Mouse (Mus musculus): ENCODE data around the gene Tgoln1.

Tgoln1 gene

DNA sequence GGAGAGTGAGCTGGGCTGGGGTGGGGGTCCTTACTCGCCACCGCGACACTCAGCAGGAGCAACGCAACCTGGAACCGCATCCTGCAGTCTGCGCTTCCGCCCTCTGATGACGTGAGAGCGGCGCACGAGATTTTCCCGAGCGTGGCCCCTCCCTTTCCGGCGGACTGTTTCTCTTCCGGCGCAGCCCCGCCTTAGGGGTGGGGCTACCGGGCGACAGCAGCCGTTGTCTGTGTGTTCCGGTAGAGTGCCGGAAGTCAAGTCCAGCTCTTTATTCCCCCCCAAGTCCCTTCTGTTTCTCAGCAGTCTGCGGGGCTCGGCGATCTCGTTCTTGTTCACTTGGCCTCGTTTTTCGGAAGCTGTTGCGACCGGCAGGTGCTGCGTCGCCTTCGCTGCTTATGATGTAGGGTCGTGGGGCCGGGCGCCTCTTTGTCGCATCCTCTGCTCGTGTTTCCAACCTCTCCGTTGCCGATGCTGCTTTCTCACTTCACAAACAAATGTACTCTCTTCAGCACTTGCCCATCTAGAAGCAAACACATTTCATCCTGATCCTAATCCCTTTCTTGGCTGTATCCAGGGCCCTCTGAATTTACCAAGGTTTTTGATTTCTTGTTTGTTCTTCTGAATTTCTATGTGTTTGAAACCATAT is at the start of gene Tgoln1:
TSS of gene Tgoln1 (minus strand) at position 358 of the 646 bp plus-strand sequence.
- DNase-seq (ENCODE audit: low spot score in 2 of 2), result peak; percentile 83 to 89

- no peak for DNase-seq (ENCODE audit: low spot score in 2 of 2)
Observed at GRCm38 (mm10) chr6:72664290-72664689, 47.5 kb upstream of the Tgoln1 start.

- DNase-seq (ENCODE audit: low spot score in 2 of 2), result no peak
Observed at GRCm38 (mm10) chr6:72663000-72663399, 46.2 kb upstream of the Tgoln1 start.

- no peak for DNase-seq (ENCODE audit: low spot score in 2 of 2)
Observed at GRCm38 (mm10) chr6:72660391-72660720, 43.6 kb upstream of the Tgoln1 start.

DNA sequence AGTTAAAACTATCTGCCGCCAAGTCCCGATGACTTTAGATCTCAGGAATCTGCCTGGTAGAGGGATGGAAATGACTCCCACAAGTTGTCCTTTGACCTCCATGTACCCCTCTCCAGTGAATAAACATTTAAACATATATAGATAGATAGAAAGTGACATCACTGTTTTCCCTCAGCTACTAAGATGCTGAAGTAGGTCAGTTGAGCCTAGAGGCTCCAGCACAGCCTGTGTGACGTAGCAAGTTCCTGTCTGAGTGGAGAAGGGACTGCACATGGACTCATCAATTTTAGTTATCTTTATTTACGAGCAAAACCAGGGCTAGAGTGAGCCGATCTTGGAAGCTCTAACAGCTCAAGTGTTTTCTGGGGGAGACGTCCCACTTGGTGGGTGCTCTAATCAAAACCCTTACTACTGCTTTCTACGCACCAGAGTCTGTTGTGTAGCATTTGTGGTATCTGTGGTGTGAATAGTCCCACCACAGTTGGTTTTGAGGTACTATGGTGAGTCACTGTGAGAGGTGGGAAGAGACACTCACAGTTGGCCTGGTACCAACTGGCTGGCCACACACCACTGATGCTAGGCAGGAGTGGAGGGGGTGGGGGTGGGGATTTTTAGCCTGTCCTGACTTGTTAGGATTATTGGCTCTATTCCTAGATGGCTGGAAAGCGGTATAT is 43.1 kb upstream of the Tgoln1 start:
- no peak for DNase-seq (ENCODE audit: low spot score in 2 of 2)

DNA sequence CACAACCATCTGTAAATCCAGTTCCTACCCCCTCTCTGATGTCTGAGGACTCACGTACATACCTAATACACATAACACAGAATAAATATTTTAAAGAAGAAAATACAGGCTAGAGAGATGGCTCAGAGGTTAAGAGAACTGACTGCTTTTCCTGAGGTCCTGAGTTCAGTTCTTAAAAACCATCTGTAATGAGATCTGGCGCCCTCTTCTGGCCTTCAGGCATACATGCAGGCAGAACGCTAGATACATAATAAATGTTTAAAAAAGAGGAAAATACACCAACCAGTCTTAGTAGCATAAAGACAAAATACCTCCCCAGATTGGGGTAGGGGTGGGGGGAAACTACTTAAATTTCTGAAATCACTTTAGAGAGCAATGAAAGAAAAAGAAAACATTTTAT is 41.2 kb upstream of the Tgoln1 start:
- DNase-seq (ENCODE audit: low spot score in 2 of 2), result no peak

DNA sequence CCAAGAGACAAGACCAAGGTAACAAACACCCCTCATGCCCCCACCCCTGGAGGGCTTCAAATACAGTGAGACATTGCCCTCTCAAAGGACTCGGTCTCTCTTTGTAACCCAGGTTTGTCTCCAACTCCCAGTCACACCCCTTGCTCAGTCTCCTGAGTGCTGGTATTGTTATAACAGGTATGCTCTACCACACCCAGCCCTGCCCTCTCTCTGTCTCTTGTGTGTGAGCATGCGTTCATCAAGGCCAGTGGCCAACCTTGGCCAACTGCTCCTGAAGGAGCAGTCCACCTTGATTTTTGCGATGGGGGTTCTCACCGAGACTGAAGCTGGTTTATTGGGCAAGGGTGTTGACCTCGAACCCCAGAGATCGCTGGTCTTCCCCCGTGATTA is 39.2 kb upstream of the Tgoln1 start:
- no peak for DNase-seq (ENCODE audit: low spot score in 2 of 2)

DNA sequence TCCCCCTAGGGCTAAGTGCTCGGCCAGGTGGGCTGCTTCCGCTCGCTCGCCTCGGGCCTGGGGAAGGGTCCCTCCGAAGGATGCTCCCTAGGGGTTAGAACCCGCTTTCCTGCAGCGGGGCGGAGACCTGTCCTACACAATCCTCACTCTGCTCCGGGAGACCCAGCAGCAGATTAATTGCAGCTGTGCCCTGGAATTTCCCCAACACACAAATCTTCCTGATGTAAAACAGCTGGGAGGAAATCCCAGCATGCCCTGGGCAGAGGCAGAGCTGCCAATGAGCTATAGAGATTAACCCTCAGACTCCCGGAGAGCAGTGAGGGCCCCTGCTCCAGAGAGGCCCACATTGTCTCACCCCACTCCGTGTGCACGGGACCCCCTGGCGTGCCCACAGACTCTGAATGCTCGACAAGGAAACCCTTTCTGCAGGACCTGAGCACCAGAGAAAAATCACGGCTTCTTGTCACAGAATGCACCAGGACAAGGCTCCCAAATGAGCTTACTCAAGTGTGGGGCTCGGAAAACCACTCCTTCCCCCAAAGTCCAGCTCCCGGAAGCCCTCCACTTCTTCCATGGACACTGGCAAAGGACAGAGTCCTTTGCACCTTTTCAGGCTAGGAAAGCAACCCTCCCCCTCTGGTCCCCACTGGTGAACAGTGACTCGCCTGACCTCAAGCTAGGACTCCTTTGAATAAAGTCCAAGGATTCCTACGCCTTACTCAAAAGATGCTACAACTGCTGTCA is 38.7 kb upstream of the Tgoln1 start:
- DNase-seq (ENCODE audit: low spot score in 2 of 2), result no peak

- DNase-seq (ENCODE audit: low spot score in 2 of 2), result no peak
Observed at GRCm38 (mm10) chr6:72654355-72654754, 37.6 kb upstream of the Tgoln1 start.

GRCm38 (mm10) chr6:72653419-72653818 is 36.6 kb upstream of the Tgoln1 start:
- no peak for DNase-seq (ENCODE audit: low spot score in 2 of 2)

- peak; percentile 38 to 42 for DNase-seq (ENCODE audit: low spot score in 2 of 2)
Observed at GRCm38 (mm10) chr6:72650338-72650851, 33.6 kb upstream of the Tgoln1 start.

DNA sequence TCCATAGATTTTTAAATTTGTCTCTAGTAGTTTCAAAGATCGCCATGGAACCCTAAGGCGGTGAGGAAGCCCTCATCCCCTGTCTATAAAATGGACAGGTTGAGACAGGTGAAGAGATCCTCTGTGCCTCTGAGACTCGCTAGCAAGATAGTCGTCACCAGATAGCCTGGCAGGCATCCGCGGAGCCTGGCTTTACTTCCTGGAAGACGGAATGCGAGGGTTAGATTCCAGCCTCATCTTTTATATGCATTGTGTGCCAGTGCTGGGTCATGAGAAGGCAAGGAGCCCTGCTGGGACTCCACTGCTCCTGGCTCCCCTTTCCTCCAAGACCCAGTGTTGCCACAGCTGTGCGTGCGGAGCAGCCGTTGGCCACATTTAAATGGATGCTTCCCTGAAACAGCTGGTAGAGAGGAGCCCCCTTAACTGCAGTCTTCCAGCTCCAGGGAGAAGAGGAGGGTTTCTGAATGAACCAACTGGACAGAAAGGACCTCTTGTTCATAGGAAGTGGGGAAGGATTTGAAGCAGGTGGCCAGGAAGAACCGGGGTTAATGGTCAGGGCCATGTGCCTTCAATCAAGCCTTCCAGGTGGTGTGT is 31.3 kb upstream of the Tgoln1 start:
- no peak for DNase-seq (ENCODE audit: low spot score in 2 of 2)

DNA sequence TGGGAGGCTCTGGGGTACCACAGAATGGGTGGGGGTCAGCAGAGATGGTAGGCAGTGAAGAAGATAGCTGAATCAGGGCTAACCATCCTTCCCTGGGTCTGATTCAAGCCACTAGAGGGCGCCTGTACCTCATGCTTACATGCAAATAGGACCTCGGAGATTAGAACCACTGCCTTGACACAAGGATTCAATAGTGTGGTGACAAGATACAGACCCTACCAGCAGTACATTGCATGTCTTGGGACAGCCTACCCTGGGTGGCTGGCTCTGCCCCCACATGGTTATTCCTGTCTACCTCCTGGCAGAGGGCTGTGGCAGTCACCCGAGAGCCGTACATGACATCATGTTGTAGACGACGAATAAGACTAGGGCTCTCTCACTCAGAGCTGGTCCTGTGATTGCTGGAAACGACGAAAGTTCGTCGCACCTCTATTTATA is 30.6 kb upstream of the Tgoln1 start:
- peak; percentile 44 to 74 for DNase-seq (ENCODE audit: low spot score in 2 of 2)

DNA sequence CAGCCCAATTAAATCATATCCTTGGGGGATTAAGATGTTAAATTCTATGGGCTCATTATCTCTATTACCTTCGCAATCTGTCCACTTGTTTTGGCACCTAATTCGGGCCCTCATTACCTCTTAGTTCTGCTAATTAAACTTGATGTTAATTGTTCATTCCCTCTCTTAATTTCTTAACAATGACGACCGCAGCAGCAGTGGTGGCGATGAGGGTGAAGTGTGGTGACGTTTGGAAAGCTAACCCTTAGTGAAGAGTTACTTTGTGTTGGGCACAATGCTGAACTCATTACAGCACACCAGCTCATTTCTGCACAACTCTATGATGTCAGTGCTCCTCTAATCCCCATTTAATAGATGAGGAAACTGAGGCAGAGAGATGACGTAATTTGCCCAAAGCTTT is 28.6 kb upstream of the Tgoln1 start:
- DNase-seq (ENCODE audit: low spot score in 2 of 2), result no peak

DNA sequence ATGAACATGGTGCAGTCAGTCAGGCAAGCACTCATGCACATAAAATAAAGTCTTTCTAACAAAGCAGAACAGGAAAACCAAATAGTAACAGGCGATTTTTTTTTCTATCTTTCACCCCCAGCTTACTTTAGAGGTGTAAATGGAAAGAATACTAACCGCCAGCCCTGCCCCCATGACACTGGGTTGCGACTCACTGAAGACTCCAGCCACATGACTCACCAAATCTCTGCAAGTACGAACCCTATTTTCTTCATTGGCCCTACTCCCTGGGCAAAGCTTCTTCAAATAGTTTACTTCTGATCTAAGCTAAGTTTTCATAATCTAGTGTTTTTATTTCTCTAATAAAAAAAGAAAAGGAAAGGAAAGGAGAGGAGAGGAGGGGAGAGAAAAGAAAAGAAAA is 27.8 kb upstream of the Tgoln1 start:
- no peak for DNase-seq (ENCODE audit: low spot score in 2 of 2)

- no peak for DNase-seq (ENCODE audit: low spot score in 2 of 2)
Observed at GRCm38 (mm10) chr6:72641218-72641954, 24.6 kb upstream of the Tgoln1 start.

DNA sequence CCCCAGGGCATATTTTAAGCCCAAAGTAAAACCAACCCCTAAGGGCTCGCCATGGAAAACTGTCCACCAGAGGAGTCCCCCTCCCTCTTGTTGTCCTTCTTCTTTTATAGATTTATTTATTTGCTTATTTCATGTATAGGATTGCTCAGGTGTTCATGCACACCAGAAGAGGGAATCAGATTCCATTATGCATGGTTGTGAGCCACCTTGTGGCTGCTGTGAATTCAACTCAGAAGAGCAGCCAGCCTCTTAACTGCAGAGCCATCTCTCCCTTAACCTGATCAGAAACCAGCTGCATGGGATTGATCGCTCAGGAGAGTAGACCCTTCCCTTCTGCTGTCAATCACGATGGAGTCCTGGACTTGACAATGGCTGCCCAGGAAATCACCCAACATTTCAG is 20.1 kb upstream of the Tgoln1 start:
- DNase-seq (ENCODE audit: low spot score in 2 of 2), result no peak

GRCm38 (mm10) chr6:72635760-72636431 is 19.1 kb upstream of the Tgoln1 start:
- peak in 1 of 2 experiments; percentile 41 for DNase-seq (ENCODE audit: low spot score in 2 of 2)

- no peak for DNase-seq (ENCODE audit: low spot score in 2 of 2)
Observed at GRCm38 (mm10) chr6:72634311-72634710, 17.5 kb upstream of the Tgoln1 start.

GRCm38 (mm10) chr6:72631700-72632099 is 14.9 kb upstream of the Tgoln1 start:
- DNase-seq (ENCODE audit: low spot score in 2 of 2), result no peak

DNA sequence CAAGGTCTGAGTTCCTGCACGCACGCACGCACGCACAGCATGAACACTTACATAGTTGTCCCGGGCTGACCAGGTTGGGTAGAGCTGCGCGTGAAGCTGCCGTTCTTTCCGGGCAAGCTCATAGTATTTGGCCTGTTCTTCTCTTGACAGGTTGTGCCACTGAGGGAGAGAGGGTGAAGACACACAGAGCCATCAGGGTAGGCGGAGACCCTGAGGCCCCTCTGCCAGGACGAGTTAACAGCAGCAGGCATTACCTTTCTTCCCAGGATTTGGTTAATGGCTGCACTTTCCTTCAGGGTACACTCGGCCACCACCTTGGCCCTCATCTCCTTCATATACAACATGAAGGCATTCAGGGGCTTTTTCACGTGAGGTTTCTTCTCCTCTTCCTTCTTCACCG is 14.2 kb upstream of the Tgoln1 start:
- DNase-seq (ENCODE audit: low spot score in 2 of 2), result no peak

All from frontal cortex, postnatal 14 days (tissue).